Mouse (Mus musculus): ENCODE results near the gene Lama4.

The Lama4 gene

DNA sequence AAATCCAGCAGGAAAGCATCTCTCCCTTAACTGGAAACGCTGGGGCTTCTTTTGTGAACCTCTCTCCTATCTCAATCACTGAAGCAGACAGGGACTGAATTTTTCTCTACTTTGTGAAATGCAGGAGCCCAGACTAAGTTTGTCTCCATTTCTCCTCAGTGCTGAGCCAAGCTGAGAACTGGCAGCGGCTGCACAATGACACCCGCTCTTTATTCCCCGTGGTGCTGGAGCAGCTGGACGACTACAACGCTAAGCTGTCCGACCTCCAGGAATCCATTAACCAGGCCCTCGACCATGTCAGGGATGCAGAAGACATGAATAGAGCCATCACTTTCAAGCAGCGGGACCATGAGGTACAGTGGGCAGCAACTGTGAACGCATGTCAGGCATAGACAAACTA is 82.5 kb downstream of the Lama4 start:
- in situ Hi-C loops (cut with MboI, MseI), result no loop called here

DNA sequence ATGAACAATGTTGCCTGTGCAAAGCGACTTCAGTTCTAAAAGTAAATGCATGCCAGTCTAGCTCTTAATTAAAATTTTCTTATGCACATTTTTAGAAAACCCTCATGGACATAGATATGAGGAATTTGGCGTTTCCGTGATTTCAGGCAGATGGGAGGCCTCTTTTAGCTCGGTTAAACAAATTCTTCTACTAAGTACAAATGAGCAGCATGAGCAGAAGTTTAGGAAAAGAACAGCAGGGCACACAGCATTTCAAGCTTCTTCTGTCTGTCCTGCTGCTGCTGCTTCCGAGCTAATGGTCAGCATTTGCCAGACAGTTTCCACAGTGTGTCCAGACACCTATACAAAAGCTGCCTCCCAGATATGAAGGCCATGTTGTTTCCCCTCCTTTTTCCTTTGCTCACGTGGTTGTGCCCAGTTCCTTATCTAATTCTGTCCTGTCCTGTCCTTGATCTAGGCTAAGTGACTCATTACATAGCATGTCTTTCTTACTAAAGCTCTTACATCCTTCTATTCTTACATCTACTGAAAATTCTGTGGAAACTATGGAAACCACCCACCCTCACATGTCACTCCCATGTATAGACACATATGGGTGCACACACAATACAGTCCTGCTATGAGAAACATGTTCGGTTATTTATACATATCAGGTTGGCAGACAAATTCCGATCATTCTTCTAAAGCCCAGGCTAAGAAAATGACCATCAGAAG is 84.4 kb downstream of the Lama4 start:
- in situ Hi-C loops (cut with MboI, MseI), result loop anchor here (10.0 kb wide), 1 partner anchor 185 kb away; no protein-coding TSS in a partner anchor

DNA sequence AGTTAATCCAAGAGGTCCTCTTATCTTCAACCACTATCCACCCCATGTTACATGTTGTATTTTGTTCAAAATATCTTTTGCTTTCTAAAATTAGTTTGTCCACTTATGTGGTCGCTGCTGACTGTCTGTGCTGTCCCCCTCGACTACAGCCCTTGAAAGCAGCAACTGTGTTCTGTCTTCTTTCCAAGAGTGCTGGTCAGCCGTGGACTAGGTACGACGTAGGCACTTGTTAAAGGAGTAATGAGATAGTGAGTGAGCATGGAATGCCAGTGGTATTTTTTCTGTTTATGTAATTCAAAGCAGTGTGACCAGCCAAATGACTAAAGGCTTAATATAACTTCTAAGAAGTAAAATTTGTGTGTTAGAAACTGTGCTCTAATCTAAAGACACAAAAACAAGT is 90.7 kb downstream of the Lama4 start:
- in situ Hi-C loops (cut with MboI, MseI), result loop anchor here (10.0 kb wide), 1 partner anchor 191 kb away; no protein-coding TSS in a partner anchor

DNA sequence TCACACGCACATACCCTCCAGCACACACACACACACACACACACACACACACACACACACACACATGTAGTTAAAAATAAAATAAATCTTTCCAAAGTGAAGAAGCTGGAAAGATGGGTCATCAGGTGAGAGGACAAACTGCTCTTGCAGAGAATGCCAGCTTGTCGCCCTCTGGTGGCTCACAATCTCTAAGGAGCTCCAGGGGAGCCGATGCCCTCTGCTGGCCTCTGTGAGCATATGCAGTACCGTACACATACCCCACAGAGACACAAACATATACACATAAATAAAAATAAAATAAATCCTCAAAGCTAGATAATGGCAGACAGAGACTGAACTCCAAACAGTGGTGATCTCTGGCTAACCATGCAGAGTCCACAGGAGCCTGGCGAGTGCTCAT is 99.4 kb downstream of the Lama4 start:
- in situ Hi-C loops (cut with MboI, MseI), result no loop called here

DNA sequence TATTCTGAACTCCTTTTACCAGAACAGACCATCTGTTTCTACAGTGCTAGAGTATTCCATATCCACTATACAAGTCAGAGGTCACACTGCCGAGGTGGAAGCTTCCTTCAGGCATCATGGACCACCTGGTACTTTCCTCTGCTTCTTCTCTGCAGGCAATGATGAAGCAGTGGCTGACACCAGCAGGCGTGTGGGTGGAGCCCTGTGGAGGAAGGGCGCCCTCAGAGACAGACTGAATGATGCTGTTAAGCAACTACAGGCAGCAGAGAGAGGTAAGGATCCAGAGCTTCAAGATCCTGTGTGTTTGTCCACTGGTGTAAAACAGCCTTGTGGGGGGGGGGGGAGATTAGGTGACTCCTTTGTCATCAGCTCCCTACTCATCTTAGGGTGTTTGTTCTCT is 100.1 kb downstream of the Lama4 start:
- in situ Hi-C loops (cut with MboI, MseI), result no loop called here

DNA sequence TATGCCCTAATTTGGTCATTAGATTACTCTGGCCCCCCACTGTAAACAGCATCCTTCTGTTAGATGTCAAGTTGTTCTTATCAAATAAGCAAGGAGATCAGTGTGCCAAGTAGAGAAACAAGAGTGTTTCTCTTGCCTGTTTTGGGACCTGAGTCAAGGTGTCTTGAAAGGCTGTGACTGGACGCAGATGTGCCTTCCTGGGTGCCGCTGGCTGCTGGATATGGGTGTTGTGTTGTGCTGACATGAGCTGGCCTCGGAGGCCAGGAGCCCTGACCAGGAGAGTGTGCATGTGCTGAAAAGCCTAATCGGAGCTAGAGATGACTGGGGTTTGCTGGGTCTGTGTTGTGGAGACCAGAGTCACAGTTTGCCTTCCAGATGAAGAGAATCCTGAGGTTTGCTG is 100.7 kb downstream of the Lama4 start:
- in situ Hi-C loops (cut with MboI, MseI), result no loop called here

DNA sequence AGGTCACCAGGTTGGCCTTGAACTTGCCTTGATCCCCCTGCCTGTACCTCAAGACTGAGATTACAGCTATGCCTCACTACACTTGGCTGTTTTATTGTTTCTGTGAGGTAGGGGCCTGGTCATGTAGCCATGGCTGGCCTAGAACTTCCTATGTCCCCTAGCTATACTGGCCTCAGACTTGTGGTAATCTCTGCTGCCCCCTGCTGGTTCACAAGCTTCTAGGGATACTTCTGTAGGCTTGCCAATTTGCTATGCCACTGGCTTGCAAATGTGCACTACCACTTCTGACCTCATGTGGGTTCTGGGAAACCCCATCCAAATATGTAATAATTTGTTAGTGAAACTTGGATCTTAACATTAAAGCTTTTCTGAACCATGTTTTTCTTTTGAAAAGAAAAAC is 101.6 kb downstream of the Lama4 start:
- in situ Hi-C loops (cut with MboI, MseI), result no loop called here

DNA sequence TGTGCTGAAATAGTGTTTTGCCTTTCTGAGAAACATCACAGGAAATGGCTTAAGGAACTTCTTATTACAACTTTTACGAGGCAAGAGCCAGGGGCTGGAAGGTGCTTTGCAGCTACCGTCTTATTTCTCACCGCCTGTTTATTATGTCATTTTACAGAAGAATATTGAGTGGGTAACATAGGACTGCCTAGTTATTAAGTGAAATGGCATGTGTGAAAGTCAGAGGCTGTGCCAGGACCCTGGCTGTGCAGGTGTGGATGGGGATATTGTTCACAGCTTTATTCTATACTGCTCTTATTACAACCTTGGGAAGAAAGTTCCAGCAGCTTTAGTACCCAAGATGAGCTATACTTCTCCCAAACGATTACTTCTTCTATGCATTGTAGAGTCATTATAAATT is 106.7 kb downstream of the Lama4 start:
- in situ Hi-C loops (cut with MboI, MseI), result no loop called here

DNA sequence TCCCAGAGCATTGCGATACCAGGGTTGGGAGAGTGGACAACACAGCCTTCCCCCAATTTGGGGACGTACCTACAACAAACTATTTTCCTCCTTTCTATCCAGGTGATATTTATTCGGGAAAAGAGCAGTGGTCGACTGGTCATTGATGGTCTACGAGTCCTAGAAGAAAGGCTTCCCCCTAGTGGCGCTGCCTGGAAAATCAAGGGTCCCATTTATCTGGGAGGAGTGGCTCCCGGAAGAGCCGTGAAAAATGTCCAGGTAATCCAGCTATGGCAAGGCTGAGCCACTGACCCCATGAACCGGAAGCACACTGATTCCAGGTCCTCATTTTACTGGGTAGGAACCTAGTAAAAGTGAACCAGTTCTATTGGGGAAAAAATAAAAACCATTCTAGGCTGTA is 131.7 kb downstream of the Lama4 start:
- in situ Hi-C loops (cut with MboI, MseI), result no loop called here

DNA sequence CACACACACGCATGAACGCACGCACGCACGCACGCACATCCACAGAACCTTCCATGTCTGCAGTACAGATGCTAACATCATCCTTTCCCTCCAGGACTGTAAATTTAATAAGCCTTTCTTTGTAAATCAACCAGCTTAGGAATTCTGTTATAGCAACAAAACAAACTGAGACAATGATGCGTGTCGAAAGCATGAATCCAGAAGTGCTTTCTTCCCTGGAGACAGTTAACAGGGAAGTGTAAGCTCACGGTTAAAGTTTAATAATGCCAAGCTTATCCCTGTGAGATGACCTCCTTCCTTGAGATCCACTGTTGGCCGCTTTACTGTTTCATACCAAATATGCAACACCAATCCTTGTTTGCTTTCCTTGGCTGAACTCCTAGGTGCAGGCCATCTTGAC is 133.4 kb downstream of the Lama4 start:
- in situ Hi-C loops (cut with MboI, MseI), result no loop called here

DNA sequence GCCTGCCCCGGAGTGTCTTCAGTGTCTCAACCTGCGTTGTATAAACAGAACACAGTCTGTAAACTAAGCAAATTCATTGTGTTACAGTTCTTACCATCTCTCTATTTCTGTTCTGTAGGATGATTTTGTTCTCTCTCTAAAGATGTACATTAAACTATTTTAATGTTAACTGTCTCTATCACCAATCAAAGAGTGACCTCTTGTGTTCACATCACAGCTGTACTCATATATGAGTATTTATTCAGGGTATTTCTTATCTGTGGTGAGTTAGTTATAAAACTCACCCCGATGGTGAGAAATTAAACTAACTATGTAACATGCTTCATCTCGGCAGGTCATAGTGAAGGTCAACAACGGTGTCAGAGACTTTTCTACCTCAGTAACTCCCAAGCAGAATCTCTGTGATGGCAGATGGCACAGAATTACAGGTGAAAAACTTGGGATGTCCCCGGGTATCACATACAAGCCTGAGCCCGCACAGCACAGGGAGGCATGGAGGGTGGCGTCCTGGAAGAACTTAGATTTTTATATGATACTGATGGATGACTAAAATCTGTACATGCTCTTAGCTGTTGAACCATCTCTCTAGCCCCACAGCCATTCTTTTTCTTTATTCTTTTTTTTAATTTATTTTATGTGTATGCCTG is 139.6 kb downstream of the Lama4 start:
- in situ Hi-C loops (cut with MboI, MseI), result no loop called here

DNA sequence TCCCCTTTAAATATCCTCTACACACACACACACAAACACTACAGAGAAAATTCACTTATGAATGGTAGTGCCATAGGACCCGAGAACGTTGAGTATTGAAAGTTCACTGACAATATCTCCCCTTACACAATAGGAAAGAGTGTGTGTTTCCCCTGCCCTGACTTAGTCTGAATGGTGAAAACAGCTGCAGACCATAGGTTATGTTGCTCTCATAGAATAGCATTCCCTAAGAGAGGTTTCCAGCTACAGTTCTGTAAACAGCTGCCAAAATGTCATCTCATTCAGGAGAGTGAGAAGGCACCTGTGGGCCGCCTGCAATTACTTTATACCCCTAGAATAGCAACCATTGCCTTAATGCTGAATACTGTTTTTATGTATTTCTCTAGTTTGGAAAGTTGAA is 141.1 kb downstream of the Lama4 start:
- in situ Hi-C loops (cut with MboI, MseI), result no loop called here

DNA sequence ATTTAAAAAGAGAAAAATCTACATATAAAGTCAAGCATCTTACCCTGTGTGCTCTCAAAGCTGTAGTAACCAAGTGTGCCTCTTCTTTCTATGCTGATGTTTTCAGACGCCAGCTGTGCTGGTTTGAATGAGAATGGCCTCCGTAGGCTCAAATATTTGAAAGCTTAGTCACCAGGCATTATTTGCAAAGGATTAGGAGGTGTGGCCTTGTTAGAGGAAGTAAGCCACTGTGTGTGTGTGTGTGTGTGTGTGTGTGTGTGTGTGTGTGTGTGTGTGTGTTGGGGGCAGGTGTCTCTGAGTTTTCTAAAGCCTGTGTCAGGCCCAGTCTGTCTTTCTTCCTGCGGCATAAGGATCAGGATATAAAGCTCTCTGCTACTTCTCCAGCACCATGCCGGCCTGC is 141.6 kb downstream of the Lama4 start:
- in situ Hi-C loops (cut with MboI, MseI), result no loop called here

DNA sequence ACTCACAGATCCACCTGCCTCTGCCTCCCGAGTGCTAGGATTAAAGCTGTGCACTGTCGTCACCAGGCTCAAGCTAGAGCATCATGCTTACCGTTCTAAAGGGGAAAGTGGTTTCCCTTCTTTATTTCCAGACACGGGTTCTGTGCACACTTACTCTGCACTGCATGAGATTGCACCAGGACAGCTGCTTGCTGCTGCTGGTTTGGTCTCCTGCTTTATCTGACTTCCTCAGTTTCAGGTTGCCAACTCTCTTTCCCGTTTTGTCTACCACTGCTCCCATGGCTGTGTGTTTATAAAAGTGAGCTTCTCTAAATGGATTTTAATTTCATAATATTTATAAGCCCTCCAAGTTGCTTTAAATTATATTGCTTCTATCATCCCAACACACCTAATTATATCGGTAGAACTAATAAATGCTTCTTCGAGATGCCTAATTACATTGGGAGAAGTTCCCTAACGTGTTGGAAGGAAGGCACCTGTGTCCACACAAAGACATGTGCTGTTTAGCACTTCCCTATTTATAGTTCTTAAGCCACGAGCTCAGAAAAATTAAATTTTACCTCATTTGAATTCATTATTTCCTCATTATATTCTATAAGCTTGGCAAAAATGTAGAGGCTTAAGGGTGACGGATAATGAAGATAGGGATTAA is 143.6 kb downstream of the Lama4 start:
- in situ Hi-C loops (cut with MboI, MseI), result no loop called here

DNA sequence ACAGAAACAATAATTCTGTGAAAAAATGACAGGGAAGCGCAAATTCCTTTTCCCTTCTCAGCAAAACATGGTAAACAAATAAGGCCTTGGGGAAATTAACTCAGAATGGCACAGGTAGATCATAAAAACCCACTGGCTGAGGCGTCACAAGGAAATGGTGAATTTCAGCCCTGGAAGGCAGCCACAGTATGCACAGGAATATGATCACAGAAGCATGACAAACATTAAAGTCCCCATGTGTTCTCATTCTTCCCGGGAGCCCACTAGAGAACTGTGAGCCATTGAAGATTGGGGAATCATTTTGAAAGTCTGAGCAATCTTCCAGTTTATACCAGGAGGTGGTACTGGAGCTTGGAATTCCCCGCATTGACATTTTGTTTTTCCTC is 144.2 kb downstream of the Lama4 start:
- in situ Hi-C loops (cut with MboI, MseI), result no loop called here

DNA sequence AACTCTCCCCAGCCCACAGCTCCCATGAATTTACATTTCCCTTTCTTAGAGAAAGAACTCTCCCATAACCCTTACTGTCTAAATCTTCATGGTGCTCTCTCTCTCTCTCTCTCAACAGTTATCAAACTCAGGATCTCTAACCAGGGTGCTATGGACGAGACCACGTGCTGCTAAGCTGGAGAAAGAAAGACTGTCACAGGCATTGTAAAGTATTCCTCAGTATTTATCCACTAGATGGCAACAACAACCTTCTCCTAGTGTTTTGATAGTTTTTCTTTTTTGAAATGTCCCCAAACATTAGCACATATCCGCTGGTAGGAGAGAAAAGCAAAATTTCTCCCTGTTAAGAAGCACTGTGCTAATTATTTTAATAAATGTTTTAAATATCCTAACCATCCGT is 156.1 kb downstream of the Lama4 start:
- in situ Hi-C loops (cut with MboI, MseI), result no loop called here

DNA sequence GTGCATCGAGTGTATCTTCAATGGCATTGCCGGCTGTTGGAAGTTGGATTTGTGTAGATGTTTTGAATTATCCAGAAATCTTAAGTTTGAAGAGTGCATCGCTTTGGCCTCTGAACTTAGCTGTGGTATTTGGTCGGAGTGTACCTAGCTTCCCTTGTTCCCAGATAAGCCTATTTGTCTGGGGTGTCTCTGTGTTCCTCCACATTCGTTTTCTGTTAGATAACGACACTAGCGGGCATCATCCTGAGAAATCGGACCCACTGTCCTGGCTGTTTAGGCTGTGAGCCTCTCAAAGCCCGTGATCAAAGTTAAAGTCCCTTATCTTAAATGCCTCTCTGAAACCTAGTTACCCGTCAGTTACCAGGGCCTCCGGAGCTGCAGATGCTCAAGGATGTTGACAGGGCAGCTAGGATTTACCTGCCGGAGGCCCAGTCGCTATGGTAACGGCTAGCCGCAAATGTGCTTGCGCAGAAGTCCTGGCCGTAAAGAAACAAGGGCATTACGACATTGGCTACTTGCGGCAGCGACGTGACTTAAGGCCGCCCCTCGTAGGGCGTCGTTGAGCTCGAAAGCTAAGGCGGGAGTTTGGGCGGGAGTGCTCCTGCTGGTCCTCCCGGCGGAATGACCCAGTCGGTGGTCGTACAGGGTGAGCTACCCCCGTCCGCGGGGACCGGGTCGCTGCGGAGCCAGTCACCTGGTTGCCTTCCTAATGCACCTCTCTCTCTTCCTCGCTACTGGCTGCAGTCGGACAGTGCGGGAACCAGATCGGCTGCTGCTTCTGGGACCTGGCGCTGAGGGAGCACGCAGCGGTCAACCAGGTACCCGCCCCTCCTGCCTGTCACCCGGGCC is 168.4 kb downstream of the Lama4 start, which contains the start of the genes Fam229b and Tube1:
Gene Fam229b, minus strand, starts transcription at position 453 of the 849 bp plus-strand sequence.
Gene Tube1, plus strand, starts transcription at position 515 of the 849 bp plus-strand sequence.
- in situ Hi-C loops (cut with MboI, MseI), result no loop called here

DNA sequence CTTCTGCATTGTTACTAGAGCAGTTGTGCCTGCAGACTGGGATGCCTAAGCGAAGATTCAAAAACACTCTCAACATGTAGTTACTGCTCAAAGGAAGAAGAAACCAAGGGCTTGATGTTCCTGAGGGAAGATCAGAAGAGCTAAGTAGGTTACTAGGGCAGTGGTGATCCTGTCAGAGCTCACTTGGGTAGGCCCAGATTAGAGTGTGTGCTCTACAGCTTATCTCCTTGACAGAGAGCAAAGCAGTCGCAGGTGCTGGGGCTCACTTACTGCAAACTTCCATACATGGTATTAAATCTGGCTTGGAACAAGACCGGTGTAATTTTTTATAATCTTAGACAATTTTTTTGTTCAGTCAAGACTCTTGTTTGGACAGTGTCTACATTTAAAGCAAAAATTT is 172.5 kb downstream of the Lama4 start:
- in situ Hi-C loops (cut with MboI, MseI), result no loop called here

DNA sequence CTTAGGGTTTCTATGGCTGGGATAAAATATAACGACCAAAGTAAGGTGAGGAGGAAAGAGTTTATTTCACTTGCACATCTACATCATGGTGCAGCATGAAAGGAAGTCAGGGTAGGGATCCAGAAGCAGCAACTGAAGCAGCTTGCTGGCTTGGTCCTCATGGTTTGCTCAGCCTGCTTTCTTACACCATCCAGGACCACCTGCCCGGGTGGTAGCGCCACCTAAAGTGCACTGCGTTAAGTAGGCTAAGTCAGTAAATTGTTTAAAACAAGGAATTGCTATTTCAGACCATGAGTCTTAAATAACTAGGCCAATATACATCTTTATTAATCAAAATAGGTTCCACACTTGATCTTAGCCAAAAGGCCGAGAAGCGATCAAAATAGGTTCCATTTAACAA is 173.4 kb downstream of the Lama4 start:
- in situ Hi-C loops (cut with MboI, MseI), result no loop called here

DNA sequence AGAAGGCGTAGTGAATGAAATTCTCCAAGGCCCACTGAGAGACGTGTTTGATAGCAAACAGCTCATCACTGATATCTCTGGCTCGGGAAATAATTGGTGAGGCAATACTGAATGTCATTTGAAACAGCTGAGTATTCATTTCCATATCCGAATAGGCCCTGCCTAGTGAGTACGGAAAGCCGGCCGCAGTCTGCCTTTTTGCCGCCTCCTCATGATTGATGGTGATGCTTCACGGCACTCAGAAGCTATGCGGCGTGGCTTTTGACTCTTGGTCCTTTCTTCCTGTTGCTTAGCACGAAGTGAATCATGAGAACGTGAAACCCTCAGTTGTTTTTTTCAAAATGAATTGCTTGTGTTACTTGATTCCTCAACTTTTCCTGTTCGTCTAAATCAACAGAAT is 175.5 kb downstream of the Lama4 start:
- in situ Hi-C loops (cut with MboI, MseI), result no loop called here

DNA sequence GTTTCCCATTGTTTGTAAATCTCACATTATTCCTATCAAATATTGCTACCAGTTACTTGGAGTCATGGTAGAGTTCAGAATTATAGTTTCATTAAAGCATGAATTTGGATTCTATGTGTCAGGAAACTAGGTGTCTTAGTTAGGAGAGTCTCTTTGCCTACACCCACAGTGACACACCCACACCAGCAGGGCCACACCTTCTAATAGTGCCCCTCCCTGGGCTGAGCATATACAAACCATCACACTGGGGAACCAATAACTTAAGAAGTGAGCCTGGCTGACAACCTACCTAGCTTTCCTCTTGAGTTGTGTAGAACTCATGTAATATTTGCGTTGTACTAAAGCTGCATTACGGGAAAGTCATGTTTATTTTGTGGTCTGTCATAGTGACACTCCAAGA is 176.1 kb downstream of the Lama4 start:
- in situ Hi-C loops (cut with MboI, MseI), result no loop called here

DNA sequence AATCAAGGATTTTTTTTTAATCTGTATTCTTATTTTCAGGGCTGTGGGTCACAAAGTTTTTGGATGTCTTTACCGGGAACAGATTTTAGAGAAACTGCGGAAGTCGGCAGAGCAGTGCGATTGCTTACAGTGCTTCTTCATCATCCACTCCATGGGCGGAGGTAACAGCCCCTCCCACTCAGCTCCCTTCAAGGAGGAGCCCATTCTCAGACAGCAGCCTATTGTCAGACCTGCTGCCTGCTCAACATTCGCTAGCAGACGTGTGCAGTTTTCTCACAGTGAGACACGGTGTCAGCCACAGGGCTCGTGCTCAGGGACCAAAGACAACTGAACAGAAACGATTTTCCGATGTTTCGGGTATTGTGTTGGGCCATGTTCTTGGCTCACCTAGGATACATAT is 176.9 kb downstream of the Lama4 start:
- in situ Hi-C loops (cut with MboI, MseI), result no loop called here

Data from regulatory T cell (primary cell).